Mouse (Mus musculus): ENCODE results near the gene Enox2.

The Enox2 gene

DNA sequence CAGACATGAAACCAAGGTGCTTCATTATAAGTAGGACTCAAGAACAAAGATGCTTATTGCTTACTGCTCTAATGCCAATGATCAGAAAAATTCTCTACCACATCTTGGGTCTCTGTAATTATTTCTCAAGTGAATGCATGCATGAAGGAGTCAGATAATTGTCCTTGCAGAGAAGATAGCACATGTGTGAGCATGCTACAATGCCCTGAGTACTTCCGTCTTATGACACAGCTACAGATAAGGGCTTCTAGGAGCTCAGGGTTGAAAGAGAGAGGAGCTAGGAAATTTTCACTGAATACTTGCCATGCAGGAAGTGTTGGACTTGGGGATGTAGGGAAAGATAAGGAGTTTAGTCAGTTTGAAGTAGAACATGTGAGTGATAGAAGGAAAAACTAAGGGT is 285.2 kb downstream of the Enox2 start:
- DNase-seq (ENCODE audit: low spot score in 2 of 2): no peak

DNA sequence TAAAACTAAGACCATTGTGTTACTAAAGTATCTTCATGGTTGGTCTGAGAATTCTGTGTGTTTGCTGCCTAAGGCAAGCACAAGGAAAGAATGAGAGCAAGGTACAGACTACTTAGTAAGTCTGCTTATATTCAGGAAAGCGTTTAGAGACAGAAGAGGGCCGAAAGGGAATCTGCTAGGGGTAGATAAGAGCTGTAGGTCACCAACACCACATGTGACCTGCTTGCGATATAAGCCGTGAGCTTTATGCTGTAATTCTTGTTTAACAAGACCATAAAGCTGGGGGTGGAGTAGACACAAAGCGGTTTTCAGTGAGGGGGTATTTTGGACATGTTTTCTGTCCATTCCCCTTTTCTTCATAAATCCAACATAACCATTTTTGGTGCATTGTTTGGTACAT is 302.4 kb downstream of the Enox2 start:
- no peak for DNase-seq (ENCODE audit: low spot score in 2 of 2)

DNA sequence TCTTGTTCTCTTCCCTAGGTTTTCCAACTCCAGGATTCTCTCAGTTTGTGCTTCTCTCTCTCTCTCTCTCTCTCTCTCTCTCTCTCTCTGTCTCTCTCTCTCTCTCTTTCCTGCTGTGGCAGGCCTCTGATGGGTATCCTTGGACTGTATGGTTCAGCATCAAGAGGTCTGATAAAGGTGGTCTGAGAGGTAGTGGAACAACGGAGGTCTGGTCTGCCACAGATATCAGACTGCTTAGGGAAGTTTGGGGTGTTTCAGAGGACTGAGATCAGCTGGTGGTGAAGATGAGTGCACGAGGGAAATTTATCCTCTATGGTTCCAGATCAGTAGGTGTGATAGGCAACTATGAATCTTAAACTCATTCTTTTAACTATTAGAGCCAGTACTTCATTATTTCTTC is 303.6 kb downstream of the Enox2 start:
- no peak for DNase-seq (ENCODE audit: low spot score in 2 of 2)

Data from urinary bladder, postnatal 36 days (tissue).